Mouse (Mus musculus): ENCODE data around the gene Ube2e2. TPM values are rescaled to one million over a fixed set of nuclear protein-coding genes. Genes with fewer than 3 reads are reported as not detected.

Gene Ube2e2
- total and polyA plus RNA-seq, 3 experiments: not detected

DNA sequence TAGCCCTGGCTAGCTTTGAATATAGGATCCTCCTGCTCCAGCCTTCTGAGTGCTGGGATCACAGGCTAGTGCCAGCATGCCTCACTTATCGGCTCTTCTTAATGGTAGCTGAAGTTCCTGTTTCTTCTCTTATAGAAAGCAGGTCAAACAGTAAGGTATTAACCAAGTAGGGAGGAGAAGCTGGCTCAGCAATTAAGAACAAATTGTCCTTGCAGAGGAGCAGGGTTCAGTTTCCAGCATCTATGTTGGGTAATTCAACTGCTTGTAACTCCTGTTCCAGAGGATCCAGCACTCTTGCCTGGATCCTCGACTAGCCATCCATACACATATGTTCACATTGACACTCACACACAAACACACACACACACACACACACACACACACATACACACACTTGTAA is 136.1 kb downstream of the Ube2e2 start:
- Histone ChIP-seq H3K27me3 (replicated peaks) (no peaks in the 10 kb centered on the region), H3K36me3 (replicated peaks in 1 of 2; ENCODE audit: control insufficient read depth in 1 of 2, insufficient read depth in 1 of 2, low read length in 1 of 2) (no peaks in the 10 kb centered on the region), H3K79me2 (replicated peaks; ENCODE audit: control insufficient read depth, extremely low read depth, insufficient read depth, poor library complexity, severe bottlenecking) (no peaks in the 10 kb centered on the region), H3K4me3 (replicated peaks in 1 of 3; ENCODE audit: low read depth in 2 of 3, low read length in 2 of 3, poor library complexity in 1 of 3) (no peak overlapping the region), H3K9me3 (replicated peaks; ENCODE audit: low read length) (no peaks in the 10 kb centered on the region), H3K9ac (ENCODE audit: insufficient read depth, low read depth) (no peak overlapping the region), H3K4me2 (ENCODE audit: insufficient read depth, low read depth, poor library complexity, severe bottlenecking) (no peak overlapping the region), H3K27ac (ENCODE audit: insufficient read depth, low read depth) (no peak overlapping the region), H3K4me1 (ENCODE audit: control insufficient read depth in 1 of 2, insufficient read depth in 2 of 2) (no peaks in the 10 kb centered on the region)
- no peak for DNase-seq (ENCODE audit: extremely low read depth)
- TF ChIP-seq USF2 (conservative IDR thresholded peaks at IDR 0.05; ENCODE audit: low read depth, low read length): no peak
- TF ChIP-seq NRF1 (IDR thresholded peaks at IDR 0.05; ENCODE audit: low read depth, low read length): no peak
- no peak for TF ChIP-seq SIN3A (IDR thresholded peaks at IDR 0.05; ENCODE audit: low read length)
- no peak for TF ChIP-seq ZNF384 (IDR thresholded peaks at IDR 0.05; ENCODE audit: low read depth, low read length)
- no peak for TF ChIP-seq PAX5 (IDR thresholded peaks at IDR 0.05; ENCODE audit: low read length)
- no peak for TF ChIP-seq EP300 (IDR thresholded peaks at IDR 0.05; ENCODE audit: low read length)
- no peak for TF ChIP-seq MAZ (IDR thresholded peaks at IDR 0.05; ENCODE audit: low read depth, low read length)
- no peak for TF ChIP-seq JUN (IDR thresholded peaks at IDR 0.05; ENCODE audit: insufficient read depth, low read depth, low read length)
- dilution Hi-C loops (cut with MboI; ENCODE audit: extremely low pct_ligation_motif_present, extremely low pct_unique_long_range_greater_than_20kb, low sequenced_read_pairs): no loop called here
- in situ Hi-C loops (cut with MboI; ENCODE audit: low pct_ligation_motif_present, low pct_unique_long_range_greater_than_20kb, low sequenced_read_pairs): no loop called here

DNA sequence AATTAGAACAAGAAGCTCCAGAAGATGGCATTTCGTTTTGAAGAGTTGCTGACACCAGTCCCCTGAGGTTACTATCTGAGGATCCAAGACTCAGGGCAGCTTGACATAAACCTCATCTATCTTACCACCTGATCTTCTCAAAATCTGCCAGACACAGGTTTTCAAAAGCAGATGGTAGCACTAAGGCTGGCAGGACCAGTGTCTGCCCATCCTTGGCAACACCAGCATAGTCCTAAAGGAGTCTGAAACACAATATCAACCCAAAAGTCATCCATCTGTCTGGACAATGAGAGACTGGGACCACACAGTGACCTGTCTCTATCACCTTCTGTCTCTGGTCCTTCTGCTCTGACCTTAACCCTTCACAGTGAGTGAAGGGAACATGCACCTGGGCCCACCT is 138.7 kb downstream of the Ube2e2 start:
- TF ChIP-seq CTCF (conservative IDR thresholded peaks at IDR 0.05 in 1 of 2, IDR thresholded peaks at IDR 0.05 in 1 of 2; ENCODE audit: low read depth in 2 of 2, low read length in 2 of 2) (no peak), E2F4 (IDR thresholded peaks at IDR 0.05; ENCODE audit: insufficient replicate concordance, low read depth, low read length) (no peak), MAZ (IDR thresholded peaks at IDR 0.05; ENCODE audit: low read depth, low read length) (no peak), JUND (conservative IDR thresholded peaks at IDR 0.05; ENCODE audit: low read depth, low read length) (no peak), SIN3A (IDR thresholded peaks at IDR 0.05; ENCODE audit: low read length) (no peak), NRF1 (IDR thresholded peaks at IDR 0.05; ENCODE audit: low read depth, low read length) (no peak)
- dilution Hi-C loops (cut with MboI; ENCODE audit: extremely low pct_ligation_motif_present, extremely low pct_unique_long_range_greater_than_20kb, low sequenced_read_pairs): no loop called here
- Histone ChIP-seq H3K36me3 (replicated peaks in 1 of 2; ENCODE audit: control insufficient read depth in 1 of 2, insufficient read depth in 1 of 2, low read length in 1 of 2) (no peaks in the 10 kb centered on the region), H3K27ac (ENCODE audit: insufficient read depth, low read depth) (no peak overlapping the region), H3K4me3 (replicated peaks in 1 of 3; ENCODE audit: low read depth in 2 of 3, low read length in 2 of 3, poor library complexity in 1 of 3) (no peak overlapping the region), H3K27me3 (replicated peaks) (no peaks in the 10 kb centered on the region), H3K4me2 (ENCODE audit: insufficient read depth, low read depth, poor library complexity, severe bottlenecking) (no peak overlapping the region), H3K79me2 (replicated peaks; ENCODE audit: control insufficient read depth, extremely low read depth, insufficient read depth, poor library complexity, severe bottlenecking) (no peaks in the 10 kb centered on the region), H3K9ac (ENCODE audit: insufficient read depth, low read depth) (no peak overlapping the region), H3K9me3 (replicated peaks; ENCODE audit: low read length) (no peaks in the 10 kb centered on the region), H3K4me1 (ENCODE audit: control insufficient read depth in 1 of 2, insufficient read depth in 2 of 2) (no peaks in the 10 kb centered on the region)
- DNase-seq (ENCODE audit: extremely low read depth): no peak
- in situ Hi-C loops (cut with MboI; ENCODE audit: low pct_ligation_motif_present, low pct_unique_long_range_greater_than_20kb, low sequenced_read_pairs): no loop called here

DNA sequence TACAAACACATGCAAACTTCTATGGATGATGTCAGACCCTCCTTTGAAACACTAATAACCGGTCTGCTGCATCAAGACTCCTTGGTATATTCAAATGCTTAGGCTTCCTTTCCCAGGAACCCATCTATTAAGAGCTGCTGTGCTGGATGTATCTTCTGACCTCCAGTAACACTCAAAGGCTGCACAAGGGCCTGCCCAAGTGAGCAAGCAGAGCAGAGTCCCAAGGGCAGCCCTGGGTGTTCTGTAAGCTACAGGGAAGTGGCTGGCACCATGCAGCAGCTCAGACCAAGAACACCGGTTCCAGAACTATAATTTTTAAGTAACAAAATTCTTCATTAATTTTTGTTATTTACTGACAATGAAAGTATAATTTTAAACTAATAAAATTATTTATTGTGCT is 139.5 kb downstream of the Ube2e2 start:
- no peak for TF ChIP-seq MEF2A (IDR thresholded peaks at IDR 0.05; ENCODE audit: borderline replicate concordance, low read depth, low read length)
- TF ChIP-seq ELF1 (IDR thresholded peaks at IDR 0.05; ENCODE audit: low read depth, low read length): no peak
- no peak for TF ChIP-seq ETS1 (conservative IDR thresholded peaks at IDR 0.05; ENCODE audit: low read depth, low read length)
- no peak for TF ChIP-seq TBP (conservative IDR thresholded peaks at IDR 0.05; ENCODE audit: low read depth, low read length)
- TF ChIP-seq NRF1 (IDR thresholded peaks at IDR 0.05; ENCODE audit: low read depth, low read length): no peak
- no peak for TF ChIP-seq ZC3H11A (IDR thresholded peaks at IDR 0.05; ENCODE audit: low read depth, low read length)
- no peak for TF ChIP-seq SIN3A (IDR thresholded peaks at IDR 0.05; ENCODE audit: low read length)
- no peak for TF ChIP-seq BHLHE40 (IDR thresholded peaks at IDR 0.05; ENCODE audit: low read depth, low read length)
- TF ChIP-seq TCF12 (IDR thresholded peaks at IDR 0.05; ENCODE audit: low read depth, low read length): no peak
- TF ChIP-seq KAT2A (IDR thresholded peaks at IDR 0.05; ENCODE audit: insufficient replicate concordance, low read length): no peak
- no peak for TF ChIP-seq POLR2A (IDR thresholded peaks at IDR 0.05; ENCODE audit: low read depth, low read length)
- no peak for TF ChIP-seq JUND (conservative IDR thresholded peaks at IDR 0.05; ENCODE audit: low read depth, low read length)
- TF ChIP-seq EP300 (IDR thresholded peaks at IDR 0.05; ENCODE audit: low read length): no peak
- TF ChIP-seq ZMIZ1 (IDR thresholded peaks at IDR 0.05; ENCODE audit: low read depth, low read length): no peak
- no peak for TF ChIP-seq NELFE (IDR thresholded peaks at IDR 0.05; ENCODE audit: low read depth, low read length)
- TF ChIP-seq MXI1 (IDR thresholded peaks at IDR 0.05; ENCODE audit: low read depth, low read length): no peak
- TF ChIP-seq MAZ (IDR thresholded peaks at IDR 0.05; ENCODE audit: low read depth, low read length): no peak
- TF ChIP-seq HCFC1 (IDR thresholded peaks at IDR 0.05; ENCODE audit: low read depth, low read length): no peak
- no peak for TF ChIP-seq CTCF (conservative IDR thresholded peaks at IDR 0.05 in 1 of 2, IDR thresholded peaks at IDR 0.05 in 1 of 2; ENCODE audit: low read depth in 2 of 2, low read length in 2 of 2)
- Histone ChIP-seq H3K27ac (ENCODE audit: insufficient read depth, low read depth) (no peak overlapping the region), H3K9ac (ENCODE audit: insufficient read depth, low read depth) (no peak overlapping the region), H3K4me2 (ENCODE audit: insufficient read depth, low read depth, poor library complexity, severe bottlenecking) (no peak overlapping the region), H3K36me3 (replicated peaks in 1 of 2; ENCODE audit: control insufficient read depth in 1 of 2, insufficient read depth in 1 of 2, low read length in 1 of 2) (no peaks in the 10 kb centered on the region), H3K27me3 (replicated peaks) (no peaks in the 10 kb centered on the region), H3K79me2 (replicated peaks; ENCODE audit: control insufficient read depth, extremely low read depth, insufficient read depth, poor library complexity, severe bottlenecking) (no peaks in the 10 kb centered on the region), H3K4me3 (replicated peaks in 1 of 3; ENCODE audit: low read depth in 2 of 3, low read length in 2 of 3, poor library complexity in 1 of 3) (no peak overlapping the region), H3K9me3 (replicated peaks; ENCODE audit: low read length) (no peaks in the 10 kb centered on the region), H3K4me1 (ENCODE audit: control insufficient read depth in 1 of 2, insufficient read depth in 2 of 2) (no peaks in the 10 kb centered on the region)
- no peak for DNase-seq (ENCODE audit: extremely low read depth)
- in situ Hi-C loops (cut with MboI; ENCODE audit: low pct_ligation_motif_present, low pct_unique_long_range_greater_than_20kb, low sequenced_read_pairs) (no loop called here), dilution Hi-C loops (cut with MboI; ENCODE audit: extremely low pct_ligation_motif_present, extremely low pct_unique_long_range_greater_than_20kb, low sequenced_read_pairs) (no loop called here)

Data from CH12.LX (cell line).